Mouse (Mus musculus) thymus, postnatal 0 days (tissue): ENCODE data around the gene Micall2. TPM values are rescaled to one million over a fixed set of nuclear protein-coding genes. Genes with fewer than 3 reads are reported as not detected.
"Not testable (repeated sequence)": the region's sequence is repeated elsewhere in the genome, so short reads cannot be mapped to it uniquely, and the experiment has no call there.

Experiments
- DNase-seq: peaks from one replicate; pipeline ENCODE4 v3.0.0-alpha.2; 2015; ENCODE audit warnings: low spot score
- polyA plus RNA-seq: library from polyadenylated mRNA; unstranded; fragments of >200 nt; fragmentation: Nextera tagmentation; extraction: Ambion mirVana; gene quantifications from 2 replicates; pipeline ENCODE4 v1.2.1, GENCODE M21; 2015

Micall2 gene
- polyA plus RNA-seq, 1 experiment from 2014 or later = 3.7 TPM

GRCm38 (mm10) chr5:139730712-139731486 lies 5.2 kb downstream of the Micall2 start:
- DNase-seq = no peak

GRCm38 (mm10) chr5:139727261-139727660 lies 8.9 kb downstream of the Micall2 start:
- no peak for DNase-seq

GRCm38 (mm10) chr5:139726186-139726585 lies 9.9 kb downstream of the Micall2 start:
- no peak for DNase-seq

GRCm38 (mm10) chr5:139724336-139725116 lies 11.6 kb downstream of the Micall2 start:
- no peak for DNase-seq

GRCm38 (mm10) chr5:139723113-139723512 lies 13.0 kb downstream of the Micall2 start:
- DNase-seq = no peak

GRCm38 (mm10) chr5:139722709-139723108 lies 13.4 kb downstream of the Micall2 start:
- no peak for DNase-seq

GRCm38 (mm10) chr5:139718949-139719348 lies 17.2 kb downstream of the Micall2 start:
- no peak for DNase-seq

GRCm38 (mm10) chr5:139718540-139718939 lies 17.6 kb downstream of the Micall2 start:
- DNase-seq = no peak

GRCm38 (mm10) chr5:139717723-139718122 lies 18.4 kb downstream of the Micall2 start:
- DNase-seq = peak; percentile 34

GRCm38 (mm10) chr5:139706496-139706895 lies 29.6 kb downstream of the Micall2 start:
- DNase-seq = no peak

- DNase-seq = peak; percentile 61
Measured at GRCm38 (mm10) chr5:139702905-139703304, 33.2 kb downstream of the Micall2 start.

- no peak for DNase-seq
Measured at GRCm38 (mm10) chr5:139702236-139702635, 33.9 kb downstream of the Micall2 start.

GRCm38 (mm10) chr5:139696954-139697353 lies 39.2 kb downstream of the Micall2 start:
- DNase-seq = no peak

GRCm38 (mm10) chr5:139695876-139696275 lies 40.3 kb downstream of the Micall2 start:
- DNase-seq = not testable (repeated sequence)

- no peak for DNase-seq
Measured at GRCm38 (mm10) chr5:139694989-139695571, 41.1 kb downstream of the Micall2 start.

- no peak for DNase-seq
Measured at GRCm38 (mm10) chr5:139694292-139694988, 41.7 kb downstream of the Micall2 start.

GRCm38 (mm10) chr5:139690791-139691190 lies 45.3 kb downstream of the Micall2 start:
- DNase-seq = no peak

GRCm38 (mm10) chr5:139688356-139688755 lies 47.8 kb downstream of the Micall2 start:
- no peak for DNase-seq

- DNase-seq = peak; percentile 62
Measured at GRCm38 (mm10) chr5:139687646-139688045, 48.5 kb downstream of the Micall2 start.

GRCm38 (mm10) chr5:139686530-139687249 lies 49.4 kb downstream of the Micall2 start:
- DNase-seq = peak; percentile 13

GRCm38 (mm10) chr5:139683228-139683627 lies 52.9 kb downstream of the Micall2 start:
- no peak for DNase-seq
